Mouse (Mus musculus) ES-Bruce4 (cell line): ENCODE measurements around the gene Pde1a.

Experiments
- CTCF ChIP-seq: IDR thresholded peaks from one replicate; pipeline ENCODE4 v1.8.1; 2011; ENCODE audit warnings: low read depth, low read length
- POLR2A ChIP-seq: IDR thresholded peaks from one replicate; pipeline ENCODE4 v1.8.1; 2011; ENCODE audit warnings: low read length; ENCODE audit not compliant: insufficient read depth

GRCm38 (mm10) chr2:79856874-79857273 lies 272.4 kb downstream of the Pde1a start:
- TF ChIP-seq POLR2A, result no peak
- TF ChIP-seq CTCF, result no peak
